Mouse (Mus musculus): ENCODE data around the gene Ing4.

The Ing4 gene

GRCm38 (mm10) chr6:125039533-125040153, at the start of gene Ing4:
TSS of gene Ing4 (plus strand) at chr6:125039760.
- peak; percentile 72 to 91 for DNase-seq (ENCODE audit: low spot score in 2 of 2)

GRCm38 (mm10) chr6:124992241-124992640, 47.3 kb upstream of the Ing4 start:
- DNase-seq (ENCODE audit: low spot score in 2 of 2), result no peak

- DNase-seq (ENCODE audit: low spot score in 2 of 2), result no peak
Measured at GRCm38 (mm10) chr6:124993365-124993764, 46.2 kb upstream of the Ing4 start.

GRCm38 (mm10) chr6:124993876-124994275, 45.7 kb upstream of the Ing4 start:
- DNase-seq (ENCODE audit: low spot score in 2 of 2), result no peak

- DNase-seq (ENCODE audit: low spot score in 2 of 2), result no peak
Measured at GRCm38 (mm10) chr6:124995246-124995645, 44.3 kb upstream of the Ing4 start.

- DNase-seq (ENCODE audit: low spot score in 2 of 2), result no peak
Measured at GRCm38 (mm10) chr6:124995831-124996403, 43.6 kb upstream of the Ing4 start.

GRCm38 (mm10) chr6:124996551-124997501, 42.7 kb upstream of the Ing4 start, which contains the start of gene Pianp:
TSS of gene Pianp (plus strand) at chr6:124996694.
- peak; percentile 72 to 84 for DNase-seq (ENCODE audit: low spot score in 2 of 2)

- no peak for DNase-seq (ENCODE audit: low spot score in 2 of 2)
Measured at GRCm38 (mm10) chr6:124998066-124998465, 41.5 kb upstream of the Ing4 start.

- no peak for DNase-seq (ENCODE audit: low spot score in 2 of 2)
Measured at GRCm38 (mm10) chr6:124999091-124999490, 40.5 kb upstream of the Ing4 start.

- no peak for DNase-seq (ENCODE audit: low spot score in 2 of 2)
Measured at GRCm38 (mm10) chr6:124999546-124999945, 40.0 kb upstream of the Ing4 start.

- DNase-seq (ENCODE audit: low spot score in 2 of 2), result no peak
Measured at GRCm38 (mm10) chr6:125003706-125004105, 35.9 kb upstream of the Ing4 start.

- no peak for DNase-seq (ENCODE audit: low spot score in 2 of 2)
Measured at GRCm38 (mm10) chr6:125005086-125005485, 34.5 kb upstream of the Ing4 start.

GRCm38 (mm10) chr6:125008060-125008459, 31.5 kb upstream of the Ing4 start:
- no peak for DNase-seq (ENCODE audit: low spot score in 2 of 2)

GRCm38 (mm10) chr6:125008586-125009128, 30.9 kb upstream of the Ing4 start:
- DNase-seq (ENCODE audit: low spot score in 2 of 2), result peak; percentile 84 to 95

- DNase-seq (ENCODE audit: low spot score in 2 of 2), result no peak
Measured at GRCm38 (mm10) chr6:125009129-125009180, 30.6 kb upstream of the Ing4 start, which contains the start of gene Zfp384. TSS of gene Zfp384 (plus strand) at chr6:125009145.

- peak; percentile 69 to 83 for DNase-seq (ENCODE audit: low spot score in 2 of 2)
Measured at GRCm38 (mm10) chr6:125009181-125010073, 30.1 kb upstream of the Ing4 start.

- peak in 1 of 2 experiments; percentile 74 for DNase-seq (ENCODE audit: low spot score in 2 of 2)
Measured at GRCm38 (mm10) chr6:125017682-125018081, 21.9 kb upstream of the Ing4 start.

- peak; percentile 47 to 78 for DNase-seq (ENCODE audit: low spot score in 2 of 2)
Measured at GRCm38 (mm10) chr6:125030532-125030931, 9.0 kb upstream of the Ing4 start.

GRCm38 (mm10) chr6:125031604-125032003, 8.0 kb upstream of the Ing4 start:
- no peak for DNase-seq (ENCODE audit: low spot score in 2 of 2)

- no peak for DNase-seq (ENCODE audit: low spot score in 2 of 2)
Measured at GRCm38 (mm10) chr6:125038666-125039065, 894 bp upstream of the Ing4 start.

GRCm38 (mm10) chr6:125039131-125039530, 429 bp upstream of the Ing4 start:
- DNase-seq (ENCODE audit: low spot score in 2 of 2), result peak in 1 of 2 experiments; percentile 43

GRCm38 (mm10) chr6:125040221-125040620, 661 bp downstream of the Ing4 start:
- DNase-seq (ENCODE audit: low spot score in 2 of 2), result no peak

All from spleen, postnatal 10 days (tissue).